19 mouse cellular contexts compared by ENCODE assay signal in genomic region chr16:37663643-37664459, GRCm38 (mm10). TPM values are rescaled to one million over a fixed set of nuclear protein-coding genes. Genes with fewer than 3 reads are reported as not detected.
DNase-seq lines count a peak whose midpoint lies in the region; ATAC-seq and TF ChIP-seq lines count a peak whose summit lies in the region.
"Had no signal": no experiment of that assay in that cellular context is flagged by ENCODE, and none has a peak within 500 bp of the region (broad histone marks: within the 10 kb centered on the region; RNA-seq: fewer than 3 reads in every experiment).

No protein-coding gene starts in this region.

- WGBS in hindbrain, embryonic 11.5 days = 60% methylated on average over 9 of the region's 9 CpGs
- 74% methylated on average over 9 of the region's 9 CpGs for whole genome bisulfite sequencing in hindbrain, embryonic 10.5 days
- 49% methylated on average over 9 of the region's 9 CpGs for WGBS in hindbrain, embryonic 14.5 days
- WGBS in neural tube, embryonic 14.5 days = 56% methylated on average over 9 of the region's 9 CpGs

- peak; percentile 74 for ATAC-seq in hindbrain, embryonic 11.5 days (ENCODE audit: low FRiP score)
- ATAC-seq in hindbrain, embryonic 14.5 days (ENCODE audit: low FRiP score) = peak; percentile 68; the same call in 1 of the 2 replicates
- ATAC-seq in neural tube, embryonic 14.5 days (ENCODE audit: low read depth) = peak; percentile 58; the same call in 1 of the 2 replicates
- ATAC-seq: activated CD4-positive, CD25-positive, alpha-beta regulatory T cell, adult 4 months; Patski had no signal

- no peaks in the 10 kb centered on the region for H3K27me3 ChIP-seq in hindbrain, embryonic 11.5 days (ENCODE audit: control insufficient read depth, insufficient read depth, low read length)
- peaks cover 3% of the 10 kb centered on the region; the same call in 1 of the 2 replicates for H3K27me3 ChIP-seq in hindbrain, embryonic 10.5 days (ENCODE audit: insufficient read depth, poor library complexity, severe bottlenecking)
- H3K27me3 ChIP-seq in hindbrain, embryonic 14.5 days (ENCODE audit: control insufficient read depth, insufficient read depth, low read length) = no peaks in the 10 kb centered on the region
- no peaks in the 10 kb centered on the region for H3K27me3 ChIP-seq in neural tube, embryonic 14.5 days (ENCODE audit: control insufficient read depth, insufficient read depth, low read length)
- H3K27me3 ChIP-seq: forebrain, embryonic 12.5 days had no signal

- H3K36me3 ChIP-seq in hindbrain, embryonic 11.5 days (ENCODE audit: control insufficient read depth, insufficient read depth, low read length) = no peaks in the 10 kb centered on the region
- no peaks in the 10 kb centered on the region for H3K36me3 ChIP-seq in hindbrain, embryonic 10.5 days
- no peaks in the 10 kb centered on the region for H3K36me3 ChIP-seq in hindbrain, embryonic 14.5 days (replicated peaks; ENCODE audit: control insufficient read depth, insufficient read depth)
- H3K36me3 ChIP-seq in neural tube, embryonic 14.5 days (ENCODE audit: control insufficient read depth, insufficient read depth, low read length) = no peaks in the 10 kb centered on the region
- H3K36me3 ChIP-seq: forebrain, embryonic 12.5 days had no signal

- TF ChIP-seq POLR2A in brain, embryonic 14.5 days (IDR thresholded peaks at IDR 0.05; ENCODE audit: borderline replicate concordance, extremely low read depth, insufficient read depth, insufficient read length, poor library complexity, severe bottlenecking) = no peak

- no peaks in the 10 kb centered on the region for H3K4me1 ChIP-seq in hindbrain, embryonic 11.5 days (replicated peaks; ENCODE audit: control insufficient read depth, insufficient read depth, low read length)
- no peaks in the 10 kb centered on the region for H3K4me1 ChIP-seq in hindbrain, embryonic 10.5 days (replicated peaks)
- H3K4me1 ChIP-seq in hindbrain, embryonic 14.5 days (replicated peaks; ENCODE audit: control insufficient read depth, insufficient read depth, low read length) = peaks cover 10% of the 10 kb centered on the region
- no peaks in the 10 kb centered on the region for H3K4me1 ChIP-seq in neural tube, embryonic 14.5 days (ENCODE audit: control insufficient read depth, insufficient read depth, low read length)

- DNase-seq in hindbrain, embryonic 11.5 days (ENCODE audit: low spot score) = no peak
- no peak for DNase-seq in hindbrain, embryonic 10.5 days (ENCODE audit: low spot score)
- DNase-seq in brain, embryonic 14.5 days (ENCODE audit: low read depth) = peak; percentile 35
- no peak for DNase-seq in hindbrain, embryonic 14.5 days (ENCODE audit: low spot score)
- no peak for DNase-seq in cerebellum, adult 18-20 months
- DNase-seq in layer of hippocampus, postnatal 14 days (ENCODE audit: low spot score in 2 of 2) = no peak
- DNase-seq: adrenal gland, postnatal 25 days; cerebellum, adult 9-10 months; heart, adult 18-20 months; kidney, adult 9 months; kidney, postnatal 4 days; liver; lung, adult 18-20 months; right cerebral cortex, adult 18-20 months; thymus, adult 2 months had no signal

- no peak for TF ChIP-seq CTCF in brain, embryonic 14.5 days (IDR thresholded peaks at IDR 0.05; ENCODE audit: borderline replicate concordance, extremely low read depth, insufficient read depth, insufficient read length)

- no peak overlapping the region for H3K9ac ChIP-seq in hindbrain, embryonic 11.5 days (ENCODE audit: low read depth, low read length)
- no peak overlapping the region for H3K9ac ChIP-seq in hindbrain, embryonic 14.5 days
- no peak overlapping the region for H3K9ac ChIP-seq in neural tube, embryonic 14.5 days (replicated peaks; ENCODE audit: low read depth, low read length)
- H3K9ac ChIP-seq: forebrain, embryonic 12.5 days had no signal

- no peak overlapping the region for H3K4me3 ChIP-seq in hindbrain, embryonic 11.5 days (ENCODE audit: low read depth, low read length)
- no peak overlapping the region for H3K4me3 ChIP-seq in hindbrain, embryonic 10.5 days
- H3K4me3 ChIP-seq in hindbrain, embryonic 14.5 days (replicated peaks; ENCODE audit: low read length) = no peak overlapping the region
- H3K4me3 ChIP-seq in neural tube, embryonic 14.5 days (ENCODE audit: low read depth, low read length) = no peak overlapping the region
- H3K4me3 ChIP-seq: forebrain, embryonic 12.5 days had no signal

- H3K4me2 ChIP-seq in hindbrain, embryonic 11.5 days (replicated peaks; ENCODE audit: low read depth, low read length) = no peak overlapping the region
- H3K4me2 ChIP-seq in hindbrain, embryonic 14.5 days (replicated peaks) = no peak overlapping the region
- no peak overlapping the region for H3K4me2 ChIP-seq in neural tube, embryonic 14.5 days (ENCODE audit: low read depth, low read length)
- H3K4me2 ChIP-seq: forebrain, embryonic 12.5 days had no signal

- H3K27ac ChIP-seq in hindbrain, embryonic 11.5 days (ENCODE audit: low read depth, low read length) = peak overlapping the region; percentile 65
- no peak overlapping the region; the same call in 1 of the 2 replicates for H3K27ac ChIP-seq in hindbrain, embryonic 10.5 days
- H3K27ac ChIP-seq in hindbrain, embryonic 14.5 days = peak overlapping the region; percentile 74
- no peak overlapping the region for H3K27ac ChIP-seq in neural tube, embryonic 14.5 days (ENCODE audit: low read depth, low read length)
- H3K27ac ChIP-seq: forebrain, embryonic 12.5 days had no signal

- H3K9me3 ChIP-seq in hindbrain, embryonic 11.5 days (ENCODE audit: control insufficient read depth, low read length) = no peaks in the 10 kb centered on the region
- peaks cover 6% of the 10 kb centered on the region for H3K9me3 ChIP-seq in hindbrain, embryonic 10.5 days
- H3K9me3 ChIP-seq in hindbrain, embryonic 14.5 days (ENCODE audit: control insufficient read depth, low read length) = no peaks in the 10 kb centered on the region
- H3K9me3 ChIP-seq in neural tube, embryonic 14.5 days (ENCODE audit: control insufficient read depth, low read length) = no peaks in the 10 kb centered on the region
- H3K9me3 ChIP-seq: forebrain, embryonic 12.5 days had no signal

RNA-seq across cellular contexts. Expression of gene Ndufb4, which starts 9.6 kb away (rescaled TPM):
- 54.0 and 60.0 TPM in 2 replicates for polyA plus RNA-seq in hindbrain, embryonic 11.5 days (2014; fragmentation: Nextera tagmentation; extraction: Ambion mirVana)
- polyA plus RNA-seq in hindbrain, embryonic 10.5 days (2016; fragmentation: Nextera tagmentation; extraction: Ambion mirVana) = 47.6 and 54.3 TPM in 2 replicates
- polyA plus RNA-seq in brain, embryonic 14.5 days (2012; rRNA removed) = 41.7 and 67.5 TPM in 2 replicates
- polyA plus RNA-seq in hindbrain, embryonic 14.5 days (2014; fragmentation: Nextera tagmentation; extraction: Ambion mirVana) = 64.5 and 69.9 TPM in 2 replicates
- polyA plus RNA-seq in neural tube, embryonic 14.5 days (2014; fragmentation: Nextera tagmentation; extraction: Ambion mirVana) = 69.3 and 73.0 TPM in 2 replicates
- 10 to 100 TPM; 70.0 to 84.8 TPM for total RNA-seq in layer of hippocampus, postnatal 14 days (2021)

Comparison
In these comparisons a context has a peak if more than half of its experiments do, and no peak if none do; other contexts are left out.
1. H3K27ac ChIP-seq: peak in hindbrain, embryonic 11.5 days (single experiment) and hindbrain, embryonic 14.5 days (single experiment); none in hindbrain, embryonic 10.5 days (single experiment) and neural tube, embryonic 14.5 days (single experiment).
2. Peak in every context shown above with its lines, with median percentiles within 50 percentile points of each other: ATAC-seq.